Mouse (Mus musculus) mesoderm, embryonic 11.5 days (tissue): Measurements from ENCODE around the gene Trmt61a.
"Not testable (repeated sequence)": the region's sequence is repeated elsewhere in the genome, so short reads cannot be mapped to it uniquely, and the experiment has no call there.

Experiments
- DNase-seq: peaks from one replicate; pipeline ENCODE4 v3.0.0-alpha.2; 2012; ENCODE audit warnings: low read depth, low spot score

The Trmt61a gene

DNA sequence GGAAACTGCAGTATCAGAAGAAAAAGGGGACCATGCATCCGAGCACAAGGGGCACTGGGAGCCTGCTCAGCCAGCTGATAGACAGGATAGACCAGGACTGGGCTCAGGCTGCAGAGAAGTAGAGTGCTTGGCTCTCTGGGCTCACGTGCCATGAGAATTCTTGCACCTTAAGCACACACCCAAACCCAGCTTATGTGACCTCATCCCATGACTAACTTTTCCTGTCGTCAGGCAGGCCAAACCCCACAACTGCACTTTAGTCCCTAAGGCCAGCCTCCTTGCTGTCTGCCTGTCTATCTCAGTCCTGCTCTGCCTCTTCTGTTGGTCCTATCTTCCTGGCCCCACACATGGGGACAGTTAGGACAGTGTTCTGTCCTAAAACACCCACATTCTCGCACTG lies 19.8 kb downstream of the Trmt61a start:
- DNase-seq: no peak

DNA sequence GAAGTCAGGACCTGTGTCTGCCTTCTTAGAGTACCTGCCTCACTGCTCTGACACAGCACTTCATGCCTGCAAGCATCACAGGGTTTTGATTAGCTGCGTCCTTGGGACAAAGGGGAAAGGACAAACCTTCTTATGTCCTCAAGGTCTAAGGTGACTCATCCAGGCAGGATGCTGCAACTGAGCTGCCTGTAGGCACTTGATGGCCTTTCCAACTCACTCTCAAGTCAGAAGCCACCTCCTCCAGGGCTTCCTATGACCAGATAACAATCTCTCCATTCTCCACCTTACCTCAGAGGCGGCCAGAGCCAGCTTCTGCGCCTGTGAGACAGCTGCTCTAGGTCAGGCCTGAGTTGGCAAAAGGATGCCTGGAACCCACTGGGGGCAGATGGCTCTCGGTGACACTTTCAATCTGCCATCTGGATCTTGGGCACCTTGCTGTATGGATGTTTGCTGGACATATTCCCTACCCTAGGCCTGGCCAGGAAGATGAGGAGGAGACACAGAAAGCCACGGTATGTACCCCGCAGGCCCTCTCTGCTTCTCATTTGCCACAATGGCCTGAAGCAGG lies 20.5 kb downstream of the Trmt61a start:
- DNase-seq: no peak

DNA sequence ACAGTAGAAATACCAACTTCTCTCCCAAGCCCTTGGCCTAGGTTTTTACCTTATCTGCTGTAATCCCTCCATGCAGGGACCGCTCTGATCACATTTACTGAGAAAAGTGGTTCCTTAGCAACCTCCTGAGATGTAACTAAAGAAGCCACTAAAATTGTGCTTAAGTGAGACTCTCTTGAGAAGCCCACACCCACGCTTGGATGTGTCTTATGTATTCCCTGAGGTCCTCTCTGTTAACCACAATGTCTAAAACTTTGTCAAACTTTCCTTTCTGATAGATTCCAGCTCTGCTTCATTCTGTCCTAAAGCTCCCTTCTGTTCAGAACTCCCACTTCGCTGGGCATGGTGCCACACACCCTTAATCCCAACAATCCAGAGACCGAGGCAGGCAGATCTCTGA lies 21.6 kb downstream of the Trmt61a start:
- DNase-seq: no peak

DNA sequence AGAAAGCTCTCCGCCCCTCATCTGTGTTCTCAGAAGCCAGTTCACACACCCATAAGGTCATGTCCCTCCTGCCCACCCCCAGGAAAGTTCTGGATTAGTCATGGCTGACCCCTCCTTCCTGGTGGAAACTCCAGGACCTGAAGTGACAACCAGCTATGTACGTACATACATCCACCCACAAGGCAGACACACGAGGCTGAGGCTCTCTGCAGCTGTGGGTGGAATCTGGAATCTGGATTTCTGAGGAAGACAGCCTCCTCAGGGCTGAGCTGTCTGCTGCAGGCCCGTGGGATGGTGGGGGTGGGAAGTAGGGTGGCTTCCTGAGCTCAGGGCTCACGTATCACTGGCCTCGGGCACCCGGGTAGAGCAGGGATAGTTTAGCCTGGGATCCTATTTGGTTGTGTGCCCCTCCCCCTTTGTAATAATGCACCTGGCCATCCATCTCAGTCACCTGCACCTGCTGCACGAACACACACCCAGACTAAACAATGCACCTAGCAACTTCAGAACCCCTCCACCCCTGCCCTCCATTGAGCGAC lies 23.1 kb downstream of the Trmt61a start:
- DNase-seq: no peak

DNA sequence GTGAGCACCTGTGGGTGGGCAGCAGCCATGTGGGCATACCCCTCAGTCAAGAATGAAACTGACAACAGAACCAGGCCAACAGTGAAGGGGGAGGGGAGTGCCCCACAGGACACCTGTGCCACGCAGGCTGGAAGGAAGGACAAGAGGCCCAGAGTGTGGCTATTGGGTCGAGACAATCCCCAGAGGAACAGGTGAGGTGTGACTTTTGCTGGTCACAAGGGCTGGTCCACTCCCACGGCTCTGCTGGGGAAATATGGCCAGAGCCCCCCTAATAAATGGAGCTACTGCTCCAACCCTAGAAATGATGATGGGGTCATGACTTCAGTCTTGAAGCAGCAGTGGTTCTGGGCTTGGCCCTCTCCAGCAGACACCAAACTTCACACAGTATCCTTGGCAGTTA lies 25.4 kb downstream of the Trmt61a start:
- no peak for DNase-seq

DNA sequence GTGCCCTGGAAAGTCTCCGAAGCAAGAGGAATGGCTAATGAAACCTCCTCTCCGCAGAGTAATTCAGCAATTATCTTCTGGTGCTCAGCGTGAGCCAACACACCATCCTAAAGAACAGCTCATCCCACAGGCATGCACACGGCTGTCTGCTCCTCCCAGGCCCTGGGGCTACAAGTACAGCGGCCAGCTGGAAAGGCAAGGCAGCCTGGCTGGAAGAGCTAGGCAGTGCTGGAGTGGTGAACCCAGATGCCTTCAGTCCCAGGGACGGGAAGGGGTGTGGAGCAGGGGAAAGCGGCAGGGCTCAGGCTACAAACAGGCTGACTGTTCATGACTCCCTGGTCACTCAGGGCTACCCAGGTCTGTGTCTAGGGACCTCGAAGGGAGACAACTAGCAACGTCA lies 26.7 kb downstream of the Trmt61a start:
- DNase-seq: no peak

DNA sequence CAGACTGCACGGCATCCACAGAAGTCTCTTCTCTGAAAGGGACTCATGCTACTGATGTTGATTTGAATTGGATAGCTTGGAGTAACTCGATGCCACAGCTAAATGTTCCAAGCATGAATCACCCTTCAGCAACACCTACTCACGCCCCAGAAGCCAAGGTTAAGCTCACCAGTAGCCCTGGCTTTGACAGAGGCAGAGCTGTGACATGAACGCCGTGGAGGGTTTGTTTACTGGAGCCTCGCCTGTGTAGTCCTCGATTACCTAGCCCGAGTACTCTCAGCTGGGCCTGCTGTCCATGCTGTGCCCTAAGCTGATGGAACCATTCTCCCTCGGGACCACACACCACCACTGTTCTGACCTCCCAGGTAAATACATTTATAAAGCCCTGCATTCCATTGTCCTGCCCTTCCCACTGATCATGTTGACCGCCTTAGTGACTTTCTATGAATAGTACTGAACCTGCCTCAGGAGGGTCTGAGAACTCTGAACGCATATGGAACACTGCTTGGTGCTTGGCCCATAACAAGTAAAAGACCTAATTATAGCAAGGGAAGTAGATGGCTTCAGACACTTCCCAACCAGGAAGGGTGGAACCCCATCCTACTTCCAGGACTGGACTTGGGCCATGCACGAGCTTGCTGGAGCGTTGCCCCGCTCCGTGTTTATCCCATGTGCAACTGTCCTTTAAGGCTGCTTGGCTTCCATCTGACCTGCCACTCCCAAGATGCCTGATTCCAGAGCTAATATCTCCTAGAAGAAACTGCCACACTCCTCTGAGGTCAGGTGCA lies 27.5 kb downstream of the Trmt61a start:
- no peak for DNase-seq

DNA sequence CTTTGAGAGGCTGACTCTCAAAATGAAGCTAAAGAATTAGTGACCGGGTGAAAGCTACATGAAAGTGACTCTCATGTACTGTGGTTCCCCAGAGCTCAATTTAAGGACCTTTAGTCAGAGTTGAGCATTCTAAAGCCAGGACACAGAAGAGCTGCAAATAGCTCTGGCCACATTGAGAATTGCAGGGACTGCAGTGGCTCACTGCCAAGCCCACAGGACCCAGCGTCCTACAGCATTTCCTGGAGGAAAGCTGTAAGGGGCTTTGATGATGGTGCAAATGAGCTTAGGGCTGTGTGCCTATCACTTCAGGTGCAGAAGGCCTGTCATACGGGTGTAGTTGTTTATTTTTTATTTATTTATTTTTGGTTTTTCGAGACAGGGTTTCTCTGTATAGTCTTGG lies 30.3 kb downstream of the Trmt61a start:
- DNase-seq: no peak

DNA sequence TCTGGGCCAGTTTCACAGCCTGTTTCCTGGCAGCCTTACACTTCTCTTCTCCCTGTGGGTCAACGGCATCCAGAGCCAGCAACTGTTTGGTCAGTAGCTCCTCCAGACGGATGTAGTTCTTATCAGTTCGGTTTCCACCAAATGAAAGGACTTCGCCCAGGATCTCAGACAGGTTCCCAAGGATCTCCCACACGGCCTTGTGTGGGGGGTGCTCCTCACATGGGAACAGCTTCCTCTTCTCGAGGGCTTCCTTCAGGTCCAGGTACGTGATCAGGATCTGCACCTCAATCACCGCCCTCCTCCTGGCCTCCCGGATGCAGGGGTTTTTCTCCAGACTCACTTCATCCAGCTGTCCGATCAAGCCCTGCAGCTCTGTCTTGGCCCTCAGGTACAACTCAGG lies 32.2 kb downstream of the Trmt61a start:
- DNase-seq: no peak

DNA sequence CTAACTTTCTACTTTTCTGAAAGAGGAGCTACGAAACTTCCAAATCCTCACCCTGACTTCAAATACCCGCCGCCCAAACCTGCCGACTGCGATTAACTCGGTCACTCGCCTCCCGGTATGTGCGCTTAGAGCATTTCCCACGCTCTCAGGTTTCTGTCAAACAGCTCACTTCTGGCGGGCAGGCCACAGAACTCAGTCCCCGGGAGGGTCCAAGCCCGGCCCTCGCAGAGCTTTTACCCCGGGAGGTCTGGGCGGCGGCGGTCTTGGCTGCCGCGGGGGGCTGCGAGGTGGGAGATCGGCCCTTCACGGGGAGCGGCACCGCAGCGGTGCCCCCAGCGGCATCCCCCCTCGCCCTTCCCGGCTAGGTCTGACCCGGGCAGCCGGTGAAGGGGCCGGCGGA lies 34.6 kb downstream of the Trmt61a start:
- no peak for DNase-seq

DNA sequence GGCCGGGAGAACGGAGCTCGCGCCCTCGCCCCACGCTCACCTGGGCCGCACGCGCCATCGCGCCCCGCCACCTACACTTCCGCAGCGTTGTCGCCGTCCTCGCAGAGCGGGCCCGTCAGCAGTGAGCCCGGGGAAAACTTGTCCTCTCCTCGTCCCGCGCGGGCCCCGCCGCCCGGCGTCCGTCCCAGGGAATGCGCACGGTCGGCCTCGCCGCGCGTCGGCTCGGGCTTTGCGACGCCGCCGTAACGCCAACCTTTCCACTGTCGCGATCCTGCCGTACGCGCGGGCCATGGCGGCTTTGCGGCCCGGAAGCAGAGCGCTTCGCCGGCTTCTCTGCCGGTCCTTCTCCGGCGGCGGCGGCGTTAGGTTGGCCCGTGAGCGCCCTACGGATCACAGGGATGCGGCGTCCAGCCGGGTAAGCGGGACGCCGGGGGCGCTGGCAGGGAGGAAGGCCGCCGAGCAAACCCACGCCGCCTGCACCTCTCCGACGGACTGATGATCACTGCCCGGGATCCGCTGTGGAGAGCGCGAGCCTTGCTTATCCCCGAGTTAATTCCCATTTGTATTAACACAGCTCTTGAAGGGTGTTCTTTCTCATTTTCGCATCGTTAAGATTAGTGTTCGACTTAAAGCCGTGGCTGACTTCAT lies 35.2 kb downstream of the Trmt61a start, which contains the start of the genes Bag5 and Apopt1:
Gene Bag5 (minus strand): TSS at position 254 of the 648 bp plus-strand sequence.
Gene Apopt1 (plus strand): TSS at position 258 of the 648 bp plus-strand sequence.
- peak; percentile 92 for DNase-seq

DNA sequence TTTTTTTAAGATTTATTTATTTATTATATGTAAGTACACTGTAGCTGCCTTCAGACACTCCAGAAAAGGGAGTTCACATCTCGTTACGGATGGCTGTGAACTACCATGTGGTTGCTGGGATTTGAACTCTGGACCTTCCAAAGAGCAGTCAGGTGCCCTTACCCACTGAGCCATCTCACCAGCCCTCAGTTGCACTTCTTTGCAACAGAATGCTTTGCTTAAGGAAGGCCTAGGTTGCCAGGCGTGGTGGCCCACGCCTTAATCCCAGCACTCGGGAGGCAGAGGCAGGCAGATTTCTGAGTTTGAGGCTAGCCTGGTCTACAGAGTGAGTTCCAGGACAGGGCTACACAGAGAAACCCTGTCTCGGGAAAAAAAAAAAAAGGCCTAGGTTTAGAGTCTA lies 36.0 kb downstream of the Trmt61a start:
- DNase-seq: not testable (repeated sequence)

DNA sequence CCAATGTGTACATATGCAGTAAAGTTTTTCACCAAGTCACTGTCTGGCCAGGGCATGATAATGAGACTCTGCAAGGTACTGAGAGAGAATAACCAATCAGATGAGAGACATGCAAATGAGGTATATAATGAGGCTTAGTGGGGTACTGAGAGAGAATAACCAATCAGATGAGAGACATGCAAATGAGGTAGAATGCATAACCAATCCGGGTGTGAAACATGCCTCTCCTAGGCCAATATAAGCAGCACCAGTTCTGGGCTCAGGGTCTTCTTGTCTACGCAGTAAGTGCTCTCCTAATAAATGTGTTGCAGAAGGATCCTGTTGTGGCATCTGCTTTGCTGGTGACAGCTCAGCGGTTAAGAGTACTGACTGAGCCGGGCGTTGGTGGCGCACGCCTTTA lies 38.6 kb downstream of the Trmt61a start:
- DNase-seq: no peak

DNA sequence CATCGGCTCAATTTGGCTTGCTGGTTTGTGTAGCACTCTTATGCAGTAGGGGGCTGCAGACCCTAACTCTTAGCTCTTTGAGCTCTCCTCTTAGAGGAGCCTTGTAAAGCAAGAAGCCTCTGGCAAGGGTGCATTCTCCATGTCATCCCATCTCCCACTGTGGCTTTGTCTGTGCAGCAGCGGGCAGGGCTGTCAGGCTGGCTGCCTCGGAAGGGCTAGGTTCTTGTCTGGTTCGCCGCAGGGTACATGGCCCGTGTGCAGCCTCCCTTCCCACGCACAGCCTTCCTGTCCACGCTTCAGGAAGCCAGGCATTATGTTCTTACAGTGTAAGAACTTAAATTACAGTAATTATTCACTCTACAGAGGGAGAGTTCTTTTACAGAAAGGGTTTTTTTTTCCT lies 40.8 kb downstream of the Trmt61a start:
- DNase-seq: no peak

DNA sequence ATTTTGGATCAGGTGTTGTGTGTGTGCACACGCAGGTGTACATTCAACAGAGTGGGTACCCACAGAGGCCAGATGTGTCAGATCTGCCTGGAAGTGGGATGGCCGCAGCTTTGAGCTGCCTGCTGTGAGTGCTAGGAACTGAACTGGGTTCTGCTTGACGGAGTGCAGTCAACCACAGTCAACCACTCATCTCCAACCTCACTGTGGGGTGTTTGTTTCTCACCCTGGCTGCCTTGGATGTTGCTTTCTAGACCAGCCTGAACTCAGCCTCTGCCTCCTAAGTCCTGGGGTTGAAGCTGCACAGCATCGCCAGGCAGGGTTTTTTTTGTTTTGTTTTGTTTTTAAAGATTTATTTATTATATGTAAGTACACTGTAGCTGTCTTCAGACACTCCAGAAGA lies 42.3 kb downstream of the Trmt61a start:
- DNase-seq: no peak

DNA sequence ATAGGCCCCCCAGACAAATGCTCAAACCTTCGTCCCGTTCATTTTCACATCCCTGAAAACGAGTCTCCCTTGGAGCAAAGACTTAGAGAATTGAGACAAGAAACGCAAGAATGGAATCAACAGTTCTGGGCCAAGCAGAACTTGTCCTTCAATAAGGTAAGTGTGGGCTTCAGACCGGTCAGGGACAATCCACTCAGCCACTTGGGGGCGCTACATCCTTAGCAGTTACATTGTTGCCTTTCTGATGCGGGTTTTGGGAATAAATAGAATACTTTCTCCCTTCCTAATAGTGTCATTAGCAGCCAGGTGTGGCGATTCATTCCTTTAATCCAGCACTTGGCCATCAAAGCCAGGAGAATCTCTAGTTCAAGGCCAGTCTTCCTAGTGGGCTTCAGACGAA lies 44.7 kb downstream of the Trmt61a start:
- DNase-seq: no peak

DNA sequence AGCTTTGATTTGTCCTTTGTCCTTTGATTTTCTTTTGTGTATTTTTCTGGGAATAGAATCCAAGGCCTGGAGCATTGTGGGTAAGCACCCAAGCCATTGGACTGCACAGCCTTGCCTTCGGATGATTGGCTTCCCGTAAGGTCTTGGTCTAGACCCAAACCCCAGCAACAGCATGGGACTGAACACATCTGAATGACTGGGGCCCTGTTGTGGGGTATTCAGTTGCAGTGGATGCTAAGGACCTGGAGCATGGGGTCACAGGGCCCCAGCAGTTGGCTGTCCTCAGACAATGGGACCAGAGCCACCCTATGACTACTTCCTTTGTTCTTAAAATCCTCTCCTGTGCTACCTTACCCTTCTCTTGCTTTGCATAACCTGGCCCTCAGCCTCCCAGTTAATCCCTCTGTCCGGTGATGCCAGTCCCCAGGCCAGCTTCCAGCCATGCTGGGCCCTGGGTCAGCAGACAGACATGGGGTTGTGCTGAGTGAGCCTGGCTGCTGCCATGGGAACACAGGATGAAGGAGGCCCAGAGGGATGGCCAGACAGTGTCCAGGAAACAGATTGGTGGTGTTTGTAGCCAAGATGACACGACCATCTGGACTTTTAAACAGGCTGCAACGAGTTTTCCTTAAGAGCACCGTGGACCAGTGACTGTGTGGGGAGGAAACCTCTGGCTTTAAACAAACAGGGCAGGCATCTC lies 46.9 kb downstream of the Trmt61a start:
- no peak for DNase-seq

DNA sequence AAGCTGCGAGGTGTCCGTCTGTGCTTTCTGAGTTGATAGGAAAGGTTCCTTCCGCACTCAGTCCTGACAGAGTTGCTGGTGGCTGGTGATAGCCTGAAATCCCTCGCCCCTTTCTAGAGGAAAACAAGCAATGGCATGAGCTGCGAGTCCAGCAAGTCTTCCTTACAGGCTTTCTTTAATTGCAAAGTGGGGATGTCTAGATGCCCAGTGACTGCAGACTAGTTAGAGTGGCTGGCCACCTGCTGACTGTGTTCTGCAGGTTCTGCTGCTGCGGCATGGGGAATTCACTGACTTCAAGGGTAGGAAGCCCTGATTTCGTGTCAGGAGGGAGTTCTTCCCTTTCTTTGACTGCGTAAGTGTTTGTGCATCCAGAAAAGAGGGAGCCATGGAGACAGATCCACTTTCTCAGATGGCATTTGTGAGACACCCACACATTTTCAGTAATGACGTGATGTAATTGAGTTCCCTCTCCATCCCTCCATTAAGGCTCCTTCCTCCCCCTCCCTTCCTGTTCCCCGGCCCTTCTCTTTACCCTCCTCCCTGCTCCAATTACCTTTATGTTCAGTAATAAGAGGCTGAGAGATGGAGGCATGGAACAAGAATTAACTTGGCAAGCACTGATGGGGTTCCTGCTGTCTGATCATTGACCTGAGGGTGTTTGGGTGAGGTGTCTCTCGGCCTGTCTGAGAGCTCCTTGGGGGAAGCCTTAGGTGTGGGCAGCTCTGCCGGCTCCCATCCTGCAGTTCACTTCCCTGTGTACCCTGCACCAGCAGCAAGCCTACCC lies 47.6 kb downstream of the Trmt61a start:
- no peak for DNase-seq

DNA sequence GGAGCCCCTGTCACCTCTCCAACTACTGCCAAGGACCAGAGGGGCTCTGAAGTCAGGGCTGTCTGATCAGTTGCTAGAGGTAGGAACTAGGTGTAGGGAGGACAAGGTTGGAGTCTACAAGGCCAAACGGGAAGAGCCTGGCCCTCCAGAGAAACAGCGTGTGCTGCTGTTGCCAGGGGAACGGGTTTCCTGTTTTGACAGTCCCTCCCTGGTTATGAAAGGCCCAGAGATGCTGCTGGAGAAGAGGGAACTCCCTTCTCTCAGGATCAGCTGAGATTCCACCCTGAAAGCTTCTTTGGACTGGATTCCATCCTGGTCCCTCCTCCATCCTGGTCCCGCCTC lies 48.2 kb downstream of the Trmt61a start:
- DNase-seq: no peak

DNA sequence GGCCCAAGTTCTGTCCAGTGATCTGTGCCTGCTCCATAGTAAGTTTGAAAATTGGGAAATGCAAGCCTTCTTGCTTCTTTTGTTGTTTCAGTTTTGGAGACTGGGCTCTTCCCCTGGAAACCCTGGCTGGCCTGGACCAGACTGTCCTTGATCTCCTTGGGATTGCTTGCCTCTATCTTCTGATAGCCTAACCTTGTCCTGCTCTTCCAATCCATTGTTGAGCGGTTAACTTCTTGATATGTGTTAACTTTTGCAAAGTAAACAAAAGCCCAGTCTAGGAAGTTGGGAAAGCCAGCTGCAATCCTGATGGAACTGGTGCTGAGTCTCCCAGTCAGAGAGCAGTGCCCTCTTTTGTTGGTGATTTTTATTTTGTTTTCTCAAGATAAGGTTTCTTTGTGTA lies 50.1 kb downstream of the Trmt61a start:
- no peak for DNase-seq
